Mouse (Mus musculus): ENCODE measurements around the gene Dnlz. TPM values are rescaled to one million over a fixed set of nuclear protein-coding genes. Genes with fewer than 3 reads are reported as not detected.

Gene Dnlz
- polyA plus RNA-seq, 1 experiment from 2014 or later = 8.3 TPM

GRCm38 (mm10) chr2:26380131-26380771 lies 28.3 kb upstream of the Dnlz start, which contains the start of gene Snapc4:
Snapc4 (minus strand) TSS chr2:26380653.
- ATAC-seq (ENCODE audit: insufficient read depth) = peak; percentile 91
- H3K9ac ChIP-seq = peak within 1 kb of the TSS; percentile 76
- peak within 1 kb of the TSS; percentile 81 for H3K4me3 ChIP-seq (replicated peaks)
- WGBS (ENCODE audit: insufficient replicate concordance) = under 1% methylated on average over 38 of the region's 38 CpGs
- H3K4me2 ChIP-seq = peak within 1 kb of the TSS; percentile 96
- peaks cover 21% of the 10 kb centered on the region for H3K4me1 ChIP-seq (replicated peaks)
- H3K27ac ChIP-seq (replicated peaks) = peak within 1 kb of the TSS; percentile 55
- H3K36me3 ChIP-seq (replicated peaks) = peaks cover 72% of the 10 kb centered on the region
- H3K9me3 ChIP-seq (replicated peaks) = no peaks in the 10 kb centered on the region
- H3K27me3 ChIP-seq = no peaks in the 10 kb centered on the region

GRCm38 (mm10) chr2:26372396-26372795 lies 20.5 kb upstream of the Dnlz start:
- H3K9me3 ChIP-seq (replicated peaks) = no peaks in the 10 kb centered on the region
- 76% methylated on average over 8 of the region's 8 CpGs for WGBS (ENCODE audit: insufficient replicate concordance)

GRCm38 (mm10) chr2:26368572-26368971 lies 16.7 kb upstream of the Dnlz start:
- no peak overlapping the region for H3K9ac ChIP-seq
- no peak overlapping the region for H3K4me2 ChIP-seq
- H3K27me3 ChIP-seq = no peaks in the 10 kb centered on the region
- no peak for ATAC-seq (ENCODE audit: insufficient read depth)
- 61% methylated on average over 1 of the region's 1 CpGs for WGBS (ENCODE audit: insufficient replicate concordance)
- no peaks in the 10 kb centered on the region for H3K4me1 ChIP-seq (replicated peaks)
- peaks cover 93% of the 10 kb centered on the region for H3K36me3 ChIP-seq (replicated peaks)
- H3K9me3 ChIP-seq (replicated peaks) = no peaks in the 10 kb centered on the region
- H3K4me3 ChIP-seq (replicated peaks) = no peak overlapping the region
- no peak overlapping the region for H3K27ac ChIP-seq (replicated peaks)

More at GRCm38 (mm10) chr2:26372396-26372795, 20.5 kb upstream of the Dnlz start:
- ATAC-seq (ENCODE audit: insufficient read depth) = no peak
- H3K36me3 ChIP-seq (replicated peaks) = peaks cover 96% of the 10 kb centered on the region
- no peak overlapping the region for H3K4me2 ChIP-seq
- H3K9ac ChIP-seq = no peak overlapping the region
- H3K4me1 ChIP-seq (replicated peaks) = no peaks in the 10 kb centered on the region
- H3K27ac ChIP-seq (replicated peaks) = no peak overlapping the region
- H3K27me3 ChIP-seq = no peaks in the 10 kb centered on the region
- H3K4me3 ChIP-seq (replicated peaks) = no peak overlapping the region

GRCm38 (mm10) chr2:26367911-26368310 lies 16.0 kb upstream of the Dnlz start:
- no peak overlapping the region for H3K4me3 ChIP-seq (replicated peaks)
- no peaks in the 10 kb centered on the region for H3K27me3 ChIP-seq
- H3K36me3 ChIP-seq (replicated peaks) = peaks cover 86% of the 10 kb centered on the region
- H3K4me2 ChIP-seq = no peak overlapping the region
- H3K9ac ChIP-seq = no peak overlapping the region
- H3K27ac ChIP-seq (replicated peaks) = no peak overlapping the region
- 78% methylated on average over 6 of the region's 6 CpGs for WGBS (ENCODE audit: insufficient replicate concordance)
- no peaks in the 10 kb centered on the region for H3K4me1 ChIP-seq (replicated peaks)
- H3K9me3 ChIP-seq (replicated peaks) = no peaks in the 10 kb centered on the region
- no peak for ATAC-seq (ENCODE audit: insufficient read depth)

GRCm38 (mm10) chr2:26364738-26365465 lies 13.0 kb upstream of the Dnlz start:
- Histone ChIP-seq H3K9ac (no peak overlapping the region), H3K36me3 (replicated peaks) (peaks cover 59% of the 10 kb centered on the region), H3K27ac (replicated peaks) (no peak overlapping the region; the same call in 1 of the 2 replicates)

GRCm38 (mm10) chr2:26363481-26363880 lies 11.6 kb upstream of the Dnlz start:
- Histone ChIP-seq H3K4me2 (no peak overlapping the region), H3K9me3 (replicated peaks) (no peaks in the 10 kb centered on the region), H3K27ac (replicated peaks) (no peak overlapping the region), H3K9ac (no peak overlapping the region), H3K36me3 (replicated peaks) (peaks cover 44% of the 10 kb centered on the region), H3K4me1 (replicated peaks) (0 out of 2 replicates have a peak, but pooled peaks cover 8% of the 10 kb centered on the region), H3K4me3 (replicated peaks) (no peak overlapping the region), H3K27me3 (no peaks in the 10 kb centered on the region)
- WGBS (ENCODE audit: insufficient replicate concordance) = 67% methylated on average over 5 of the region's 5 CpGs
- ATAC-seq (ENCODE audit: insufficient read depth) = no peak

More at GRCm38 (mm10) chr2:26364738-26365465, 13.0 kb upstream of the Dnlz start:
- no peaks in the 10 kb centered on the region for H3K27me3 ChIP-seq
- H3K4me3 ChIP-seq (replicated peaks) = no peak overlapping the region
- no peaks in the 10 kb centered on the region for H3K9me3 ChIP-seq (replicated peaks)
- ATAC-seq (ENCODE audit: insufficient read depth) = no peak
- no peak overlapping the region for H3K4me2 ChIP-seq
- 73% methylated on average over 10 of the region's 10 CpGs for WGBS (ENCODE audit: insufficient replicate concordance)
- H3K4me1 ChIP-seq (replicated peaks) = 0 out of 2 replicates have a peak, but pooled peaks cover 5% of the 10 kb centered on the region

- no peaks in the 10 kb centered on the region for H3K9me3 ChIP-seq (replicated peaks)
- H3K9ac ChIP-seq = no peak overlapping the region
- H3K27ac ChIP-seq (replicated peaks) = no peak overlapping the region
- H3K27me3 ChIP-seq = no peaks in the 10 kb centered on the region
- H3K4me2 ChIP-seq = no peak overlapping the region
- H3K4me3 ChIP-seq (replicated peaks) = no peak overlapping the region
- H3K4me1 ChIP-seq (replicated peaks) = 0 out of 2 replicates have a peak, but pooled peaks cover 8% of the 10 kb centered on the region
- H3K36me3 ChIP-seq (replicated peaks) = peaks cover 39% of the 10 kb centered on the region
- WGBS (ENCODE audit: insufficient replicate concordance) = 70% methylated on average over 5 of the region's 5 CpGs
- ATAC-seq (ENCODE audit: insufficient read depth) = no peak
Observed at GRCm38 (mm10) chr2:26362991-26363390, 11.1 kb upstream of the Dnlz start.

GRCm38 (mm10) chr2:26360772-26361171 lies 8.9 kb upstream of the Dnlz start, which contains the start of gene Card9:
Card9 (minus strand) TSS chr2:26360918.
- Histone ChIP-seq H3K27ac (replicated peaks) (no peak within 1 kb of the TSS), H3K9me3 (replicated peaks) (no peaks in the 10 kb centered on the region), H3K36me3 (replicated peaks) (peaks cover 17% of the 10 kb centered on the region), H3K27me3 (no peaks in the 10 kb centered on the region), H3K9ac (no peak within 1 kb of the TSS), H3K4me2 (peak within 1 kb of the TSS; percentile 23), H3K4me3 (replicated peaks) (peak within 1 kb of the TSS; percentile 38), H3K4me1 (replicated peaks) (0 out of 2 replicates have a peak, but pooled peaks cover 8% of the 10 kb centered on the region)
- ATAC-seq (ENCODE audit: insufficient read depth) = 0 out of 2 replicates have a peak, but pooled peaks have one; percentile 5
- WGBS (ENCODE audit: insufficient replicate concordance) = 22% methylated on average over 3 of the region's 3 CpGs

GRCm38 (mm10) chr2:26359983-26360382 lies 8.1 kb upstream of the Dnlz start:
- Histone ChIP-seq H3K4me2 (peak overlapping the region; percentile 23), H3K4me1 (replicated peaks) (0 out of 2 replicates have a peak, but pooled peaks cover 8% of the 10 kb centered on the region), H3K27ac (replicated peaks) (no peak overlapping the region), H3K9ac (no peak overlapping the region), H3K36me3 (replicated peaks) (peaks cover 9% of the 10 kb centered on the region), H3K27me3 (no peaks in the 10 kb centered on the region), H3K4me3 (replicated peaks) (peak overlapping the region; percentile 38), H3K9me3 (replicated peaks) (no peaks in the 10 kb centered on the region)
- 17% methylated on average over 6 of the region's 6 CpGs for WGBS (ENCODE audit: insufficient replicate concordance)
- peak; percentile 36 for ATAC-seq (ENCODE audit: insufficient read depth)

- 59% methylated on average over 13 of the region's 13 CpGs for WGBS (ENCODE audit: insufficient replicate concordance)
- no peaks in the 10 kb centered on the region for H3K9me3 ChIP-seq (replicated peaks)
- ATAC-seq (ENCODE audit: insufficient read depth) = no peak
- H3K4me2 ChIP-seq = peak overlapping the region; percentile 23; the same call in 1 of the 2 replicates
- H3K27me3 ChIP-seq = no peaks in the 10 kb centered on the region
- no peak overlapping the region for H3K4me3 ChIP-seq (replicated peaks)
- no peak overlapping the region for H3K27ac ChIP-seq (replicated peaks)
- H3K9ac ChIP-seq = no peak overlapping the region
- H3K4me1 ChIP-seq (replicated peaks) = 0 out of 2 replicates have a peak, but pooled peaks cover 8% of the 10 kb centered on the region
- no peaks in the 10 kb centered on the region for H3K36me3 ChIP-seq (replicated peaks)
Observed at GRCm38 (mm10) chr2:26358667-26359320, 6.9 kb upstream of the Dnlz start.

GRCm38 (mm10) chr2:26357484-26357883 lies 5.6 kb upstream of the Dnlz start:
- Histone ChIP-seq H3K4me2 (no peak overlapping the region), H3K9ac (no peak overlapping the region), H3K27me3 (no peaks in the 10 kb centered on the region), H3K4me3 (replicated peaks) (no peak overlapping the region), H3K36me3 (replicated peaks) (no peaks in the 10 kb centered on the region), H3K9me3 (replicated peaks) (no peaks in the 10 kb centered on the region), H3K27ac (replicated peaks) (no peak overlapping the region), H3K4me1 (replicated peaks) (peaks cover 15% of the 10 kb centered on the region)
- WGBS (ENCODE audit: insufficient replicate concordance) = 71% methylated on average over 15 of the region's 15 CpGs
- ATAC-seq (ENCODE audit: insufficient read depth) = no peak

Measured in liver, embryonic 15.5 days (tissue).